Mouse (Mus musculus): ENCODE measurements around the gene Foxp4. TPM values are rescaled to one million over a fixed set of nuclear protein-coding genes. Genes with fewer than 3 reads are reported as not detected.
"Not testable (repeated sequence)": the region's sequence is repeated elsewhere in the genome, so short reads cannot be mapped to it uniquely, and the experiment has no call there.

Foxp4 gene
- total RNA-seq, 2 experiments from 2014 or later, result 3.4 to 16.9 TPM

DNA sequence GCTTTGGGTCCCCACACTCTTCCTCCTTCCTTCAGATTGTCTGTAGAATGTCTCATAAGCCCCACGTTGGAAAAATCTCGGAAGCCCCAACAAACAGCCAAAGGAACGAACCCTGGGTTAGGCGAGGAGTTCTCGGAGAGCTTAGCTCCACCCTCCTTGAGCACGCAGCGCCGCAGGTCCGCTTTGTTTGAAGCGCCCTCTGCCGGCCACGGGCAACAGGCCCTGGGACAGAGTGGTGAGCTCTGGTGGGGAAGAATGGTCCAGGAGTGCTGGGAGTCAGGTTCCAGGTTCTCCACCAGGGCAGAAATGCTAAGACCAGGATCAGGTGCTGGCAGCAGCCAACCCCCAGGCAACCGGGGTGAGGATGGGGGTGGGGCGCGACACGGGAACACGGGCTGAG, 59.9 kb downstream of the Foxp4 start:
- ATAC-seq (replicated peaks; ENCODE audit: poor library complexity, severe bottlenecking), result peak; percentile 94

DNA sequence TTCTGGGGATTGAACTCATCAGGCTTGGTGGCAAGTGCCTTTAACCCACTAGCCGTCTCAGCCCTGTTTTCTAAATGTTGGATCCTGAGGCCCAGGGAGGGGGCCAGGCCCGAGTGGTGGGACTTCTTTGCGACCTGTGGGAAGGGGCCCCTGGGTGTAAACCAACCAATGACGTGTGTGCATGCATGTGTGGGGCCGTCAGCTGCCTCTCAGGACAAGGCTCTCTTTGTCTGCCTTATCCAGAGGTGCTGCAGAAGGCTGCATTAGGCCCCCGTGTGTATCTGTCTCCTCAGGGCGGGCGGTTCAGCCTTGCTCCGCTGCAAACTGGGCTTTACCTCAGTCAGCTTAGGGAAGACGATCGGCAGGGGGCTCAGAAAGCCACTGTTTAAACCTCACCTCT, 61.0 kb downstream of the Foxp4 start:
- ATAC-seq (replicated peaks; ENCODE audit: poor library complexity, severe bottlenecking), result no peak

DNA sequence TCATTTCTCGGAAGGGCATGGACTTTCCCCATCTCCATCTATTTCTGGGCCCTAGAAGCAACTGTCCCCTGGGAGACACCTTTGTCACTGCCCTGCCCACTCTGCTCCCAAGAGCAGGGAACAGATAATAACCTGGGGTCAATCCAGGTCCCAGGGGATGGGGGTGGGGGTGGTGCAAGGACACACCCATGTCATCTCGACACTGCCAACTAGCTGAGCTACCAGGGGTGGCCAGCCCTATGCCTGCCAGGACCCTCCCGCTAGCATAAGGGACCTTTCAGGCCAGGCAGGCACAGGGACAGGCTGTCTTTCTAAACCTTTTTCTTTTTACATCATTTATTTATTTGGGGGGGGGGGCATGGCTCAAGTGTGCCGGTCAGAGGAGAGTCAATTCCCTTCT, 61.4 kb downstream of the Foxp4 start:
- ATAC-seq (replicated peaks; ENCODE audit: poor library complexity, severe bottlenecking), result no peak

DNA sequence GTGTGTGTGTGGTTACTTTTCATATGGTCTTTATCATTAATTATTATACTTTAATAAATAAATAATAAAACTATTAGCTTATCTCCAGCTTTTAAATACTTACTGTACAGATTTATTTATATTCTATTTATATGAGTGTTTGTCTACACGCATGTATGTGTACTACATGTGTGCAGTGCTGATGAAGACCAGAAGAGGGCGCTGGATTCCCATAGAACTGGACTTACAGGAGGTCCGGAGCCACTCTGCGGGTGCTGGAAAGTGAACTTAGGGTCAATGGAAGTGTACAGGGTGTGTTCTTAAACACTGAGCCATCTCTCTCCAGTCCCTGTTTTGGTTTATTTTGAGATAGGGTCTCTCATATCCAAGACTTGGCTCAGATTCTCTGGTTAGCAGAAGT, 68.9 kb downstream of the Foxp4 start:
- no peak for ATAC-seq (replicated peaks; ENCODE audit: poor library complexity, severe bottlenecking)

DNA sequence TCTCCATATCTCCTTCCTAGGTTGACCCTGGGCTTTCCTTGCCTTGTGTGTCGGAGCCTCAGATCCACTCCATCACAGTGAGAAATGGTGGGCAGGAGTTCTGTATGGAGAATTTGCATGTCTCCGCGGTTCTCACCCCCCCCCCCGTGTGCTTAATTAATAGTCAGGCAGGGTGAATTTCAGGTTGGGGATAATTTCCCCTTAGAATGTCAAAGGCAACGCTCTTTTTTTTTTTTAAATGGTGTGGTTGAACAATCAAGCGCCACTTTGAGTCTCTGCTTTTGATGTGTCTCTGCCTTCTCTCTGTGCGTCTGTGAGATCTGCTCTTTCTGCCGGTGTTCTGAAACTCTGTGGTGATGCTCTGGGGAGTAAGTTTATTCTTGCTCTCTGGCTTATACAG, 69.5 kb downstream of the Foxp4 start:
- ATAC-seq (replicated peaks; ENCODE audit: poor library complexity, severe bottlenecking), result no peak

DNA sequence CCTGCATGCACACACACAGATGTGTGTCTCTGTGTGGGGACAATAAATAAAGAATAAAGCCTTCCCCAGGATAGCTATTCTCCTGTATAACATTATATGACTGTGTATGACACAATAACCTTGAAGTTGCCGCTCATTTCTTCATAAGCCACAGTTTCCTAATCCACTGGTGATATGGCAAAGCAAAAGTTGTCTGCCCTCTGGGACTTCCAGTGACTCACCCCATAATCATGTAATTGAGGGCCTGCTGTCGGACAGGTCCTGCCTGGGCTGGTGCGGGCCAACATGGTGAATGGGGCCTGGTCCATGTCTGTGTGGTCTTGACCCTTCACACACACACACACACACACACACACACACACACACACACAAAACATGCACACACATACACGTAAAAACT, 70.7 kb downstream of the Foxp4 start:
- peak; percentile 87 for ATAC-seq (replicated peaks; ENCODE audit: poor library complexity, severe bottlenecking)

DNA sequence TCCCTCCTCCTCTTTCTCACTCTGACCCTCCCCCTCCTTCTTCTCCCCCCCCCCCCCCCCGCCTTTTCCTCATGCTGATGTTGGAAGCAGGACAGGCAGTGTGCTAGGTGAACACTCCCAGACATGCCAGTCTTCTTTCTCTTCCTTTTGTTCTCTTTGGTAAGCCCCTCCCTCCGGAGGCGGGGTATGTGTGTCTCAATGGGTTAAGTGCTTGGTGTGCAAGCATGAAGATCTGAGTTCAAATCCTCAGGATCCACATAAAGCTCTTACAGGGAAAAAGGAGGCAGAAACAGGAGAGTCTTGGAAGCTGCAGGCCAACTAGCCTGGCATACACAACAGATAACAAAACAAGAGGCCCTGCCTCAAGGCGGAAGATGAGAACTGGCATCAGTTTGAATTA, 71.1 kb downstream of the Foxp4 start:
- ATAC-seq (replicated peaks; ENCODE audit: poor library complexity, severe bottlenecking), result peak; percentile 23; the same call in 1 of the 2 replicates

DNA sequence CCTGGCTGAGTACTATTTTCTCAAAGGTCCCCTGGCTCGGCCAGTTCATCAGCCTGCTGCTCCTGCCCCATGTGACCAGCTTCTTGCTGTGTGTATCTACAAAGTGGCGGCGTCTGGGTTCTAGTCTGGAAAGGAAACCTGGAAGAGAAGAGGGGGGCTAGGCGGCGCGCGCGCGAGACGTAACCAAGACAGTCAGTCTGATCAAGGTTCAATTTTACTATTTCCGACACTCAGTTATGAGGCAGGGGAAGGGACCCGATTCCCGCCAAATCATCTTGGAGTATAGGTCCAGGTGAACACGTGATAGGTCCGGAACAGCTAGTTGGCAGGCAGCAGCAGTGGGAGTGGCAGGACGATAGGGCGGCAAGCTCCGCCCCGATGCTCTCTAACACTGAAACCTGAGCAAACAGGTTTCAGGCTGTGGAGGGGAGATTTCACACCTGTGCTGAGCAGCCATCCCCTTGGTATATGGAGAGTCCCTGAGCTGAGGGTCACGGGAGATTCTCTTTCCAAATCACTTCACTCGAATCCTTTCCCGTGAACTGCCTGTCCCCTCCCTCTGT, 72.6 kb downstream of the Foxp4 start:
- not testable (repeated sequence) for ATAC-seq (replicated peaks; ENCODE audit: poor library complexity, severe bottlenecking)

DNA sequence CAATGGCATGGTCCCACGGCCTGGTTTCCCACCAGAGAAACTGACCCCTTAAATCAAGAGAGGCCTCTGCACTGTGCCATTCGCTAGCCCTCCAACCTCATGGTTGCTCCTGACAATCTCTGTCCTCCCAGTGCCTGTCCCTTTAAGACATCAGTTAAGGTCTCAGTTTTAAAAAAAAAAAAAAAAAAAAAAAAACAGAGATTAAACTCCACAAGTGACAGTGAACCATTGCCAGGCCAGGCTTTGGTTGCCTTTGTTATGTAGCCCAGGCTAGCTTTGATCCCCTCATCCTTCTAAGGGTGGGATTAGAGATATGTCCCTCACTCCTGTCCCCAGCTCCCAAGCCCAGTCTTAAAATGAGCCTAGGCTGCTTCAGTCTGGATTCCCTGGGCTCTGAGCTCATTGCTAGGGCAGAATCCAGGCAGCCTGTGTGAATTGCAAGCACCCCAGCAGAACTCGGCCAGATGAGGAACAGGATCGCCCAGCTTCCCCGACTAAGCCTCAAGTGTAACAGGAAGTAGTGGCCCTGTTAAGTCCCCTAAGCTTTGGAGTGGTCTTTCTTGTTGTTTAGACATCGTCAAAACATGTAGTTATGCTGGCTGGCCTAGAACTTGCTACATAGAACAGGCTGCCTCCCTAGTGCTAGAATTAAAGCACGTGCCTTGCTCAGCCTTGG, 73.7 kb downstream of the Foxp4 start:
- peak; percentile 55 for ATAC-seq (replicated peaks; ENCODE audit: poor library complexity, severe bottlenecking)

DNA sequence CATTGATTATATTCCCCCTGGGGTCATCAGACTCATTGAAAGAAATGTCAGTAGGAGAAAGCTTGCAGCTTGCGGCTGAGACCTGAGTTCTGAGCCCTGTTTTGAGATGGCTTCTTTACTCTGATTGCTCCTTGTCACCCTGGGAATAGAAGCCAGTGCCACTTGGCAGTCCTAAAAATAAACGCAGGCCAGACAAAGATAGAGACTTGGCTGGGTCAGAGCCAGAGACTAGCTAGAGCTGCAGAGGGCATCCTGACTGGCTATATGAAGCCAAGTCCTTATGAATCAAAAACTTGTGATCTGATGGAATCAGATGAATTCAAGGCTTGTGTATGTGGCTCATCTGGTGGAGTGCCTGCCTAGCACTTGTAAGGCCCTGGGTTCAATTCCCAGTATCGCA, 74.4 kb downstream of the Foxp4 start:
- no peak for ATAC-seq (replicated peaks; ENCODE audit: poor library complexity, severe bottlenecking)

DNA sequence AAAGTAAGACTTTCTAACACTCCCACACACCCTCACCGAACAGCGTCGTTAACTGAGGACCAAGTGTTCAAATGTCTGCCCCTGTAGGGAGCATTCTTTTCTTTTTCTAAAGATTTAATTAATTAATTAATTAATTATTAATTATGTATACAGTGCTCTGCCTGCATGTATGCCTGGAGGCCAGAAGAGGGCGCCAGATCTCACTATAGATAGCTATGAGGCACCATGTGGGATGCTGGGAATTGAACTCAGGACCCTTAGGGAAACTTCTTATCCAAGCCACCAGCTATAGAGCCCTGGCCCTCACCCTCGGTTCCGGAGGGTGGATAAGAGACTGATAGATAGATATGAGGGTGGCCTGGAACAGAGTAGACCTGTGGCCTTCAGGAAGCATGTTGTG, 76.5 kb downstream of the Foxp4 start:
- no peak for ATAC-seq (replicated peaks; ENCODE audit: poor library complexity, severe bottlenecking)

DNA sequence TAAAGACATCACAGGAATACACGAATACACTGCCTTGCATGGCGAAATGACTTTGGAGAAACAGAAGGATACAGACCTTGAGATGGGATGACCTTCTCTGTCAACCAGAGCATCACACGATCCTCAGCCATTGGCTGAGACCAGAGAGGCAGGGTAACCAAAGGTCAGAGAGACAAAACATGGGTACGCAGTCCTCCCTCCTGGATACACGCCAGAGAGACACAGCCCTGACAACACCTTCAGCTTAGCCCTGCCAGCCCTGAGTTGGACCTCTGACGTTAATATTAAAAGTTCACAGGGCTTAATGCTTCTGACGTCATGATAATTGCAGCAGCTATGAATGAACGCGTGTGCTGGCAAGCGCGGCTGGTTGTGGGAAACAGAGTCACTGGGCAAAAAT, 78.8 kb downstream of the Foxp4 start:
- ATAC-seq (replicated peaks; ENCODE audit: poor library complexity, severe bottlenecking), result no peak

DNA sequence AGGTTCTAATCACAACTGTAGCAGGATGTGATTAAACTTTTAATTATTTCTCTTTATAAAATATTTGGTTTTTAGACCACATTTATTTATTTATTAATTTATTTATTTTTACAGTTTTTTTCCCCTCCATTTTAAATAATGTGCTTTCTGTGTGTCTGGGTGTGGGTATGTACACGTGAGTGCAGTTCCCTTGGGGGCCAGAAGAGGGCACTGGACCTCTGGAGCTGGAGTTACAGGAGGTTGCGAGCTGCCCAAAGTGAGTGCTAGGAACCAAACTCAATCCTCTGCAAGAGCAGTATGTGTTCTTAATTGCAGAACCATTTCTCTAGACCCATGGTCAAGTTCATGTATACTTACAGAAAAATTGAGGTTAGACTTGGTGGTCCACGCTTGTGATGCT, 81.0 kb downstream of the Foxp4 start:
- no peak for ATAC-seq (replicated peaks; ENCODE audit: poor library complexity, severe bottlenecking)

DNA sequence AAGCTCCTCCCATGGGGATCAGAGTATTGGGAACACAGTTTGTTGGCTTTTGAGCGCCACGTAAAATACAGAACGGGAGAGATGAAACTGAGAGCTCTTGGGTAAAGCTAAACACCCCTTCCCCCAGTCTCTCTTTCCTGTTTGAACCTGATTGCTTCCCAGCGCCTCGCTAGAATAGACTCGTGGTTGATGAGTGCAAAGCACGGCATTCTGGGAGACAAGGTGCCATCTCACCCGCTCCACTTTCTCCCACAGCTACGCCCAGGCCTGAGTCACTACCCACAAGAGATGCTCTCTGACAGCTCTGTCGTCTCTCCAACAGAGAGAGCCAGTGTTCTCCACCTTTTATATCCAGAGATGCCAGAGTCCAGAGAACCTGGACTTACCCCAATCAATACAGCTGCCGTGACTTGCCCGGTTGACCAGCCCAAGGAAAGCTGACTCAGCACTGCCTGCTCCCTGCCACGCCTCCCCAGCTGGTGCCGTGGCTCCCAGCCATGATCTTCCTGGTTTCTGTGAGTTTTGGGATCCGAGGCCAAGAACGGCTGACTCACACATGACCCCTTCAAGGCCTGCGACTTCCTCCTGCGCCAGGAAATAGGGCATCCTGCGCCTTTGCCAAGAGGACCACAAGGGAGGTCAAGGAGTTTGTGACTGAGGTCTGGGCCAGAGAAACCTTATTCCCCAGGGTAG, 82.4 kb downstream of the Foxp4 start:
- peak; percentile 80 for ATAC-seq (replicated peaks; ENCODE audit: poor library complexity, severe bottlenecking)

DNA sequence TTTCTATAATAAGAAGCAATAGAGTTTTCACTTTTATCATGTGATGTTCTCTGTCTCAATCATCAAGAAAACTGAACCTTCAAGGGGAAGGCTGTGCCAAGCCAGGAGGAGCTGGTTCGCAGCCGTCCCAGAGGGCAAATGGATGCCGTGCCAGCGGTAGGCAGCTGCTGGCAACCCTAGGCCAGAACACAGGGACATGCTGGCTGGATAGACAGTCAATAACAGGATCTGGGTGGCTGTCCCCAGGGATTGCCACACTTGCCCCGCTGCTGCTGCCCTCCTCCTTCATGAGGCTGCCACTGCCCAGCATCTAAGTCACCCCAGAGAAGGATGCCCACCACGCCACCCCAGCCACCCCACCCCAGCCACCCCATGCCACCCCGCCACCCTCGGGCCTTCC, 82.9 kb downstream of the Foxp4 start:
- no peak for ATAC-seq (replicated peaks; ENCODE audit: poor library complexity, severe bottlenecking)

DNA sequence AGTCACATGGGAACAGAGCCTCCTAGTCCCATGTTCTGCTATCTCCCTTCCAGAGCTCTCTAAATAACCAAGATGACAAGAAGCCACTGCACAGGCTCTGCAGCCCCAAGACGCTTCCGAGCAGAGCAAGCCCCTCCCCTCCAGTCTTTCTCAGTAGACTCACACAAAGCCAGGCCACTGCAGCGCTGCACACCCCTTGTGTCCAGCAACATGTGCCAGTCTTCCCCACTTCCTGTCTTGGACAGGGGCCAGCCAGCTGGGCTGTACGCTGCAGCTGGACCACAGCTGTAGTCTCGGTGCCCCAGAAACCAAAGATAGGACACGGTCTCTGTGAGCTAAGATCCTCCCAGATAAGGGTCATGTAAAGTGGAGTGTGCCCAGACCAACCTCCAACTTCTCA, 86.6 kb downstream of the Foxp4 start:
- peak; percentile 25 for ATAC-seq (replicated peaks; ENCODE audit: poor library complexity, severe bottlenecking)

DNA sequence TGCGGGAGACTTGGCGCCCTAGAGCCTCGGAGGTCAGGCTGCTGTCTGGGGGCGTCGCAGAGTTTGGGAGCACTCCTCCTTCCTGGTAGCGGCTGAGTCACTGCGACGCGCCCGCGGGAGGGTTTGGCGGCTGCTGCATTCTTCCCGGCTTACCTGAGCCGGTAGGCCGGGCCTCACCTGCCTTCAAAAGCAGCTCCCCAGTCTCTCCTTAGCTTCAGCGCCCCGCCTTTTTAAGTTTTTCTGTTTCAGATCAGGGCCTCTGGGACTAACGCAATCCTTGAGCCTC, 90.0 kb downstream of the Foxp4 start, which contains the start of gene Mdfi:
Gene Mdfi, minus strand, starts transcription at position 210 of the 286 bp plus-strand sequence.
- ATAC-seq (replicated peaks; ENCODE audit: poor library complexity, severe bottlenecking), result 0 out of 2 replicates have a peak, but pooled peaks have one; percentile 25

DNA sequence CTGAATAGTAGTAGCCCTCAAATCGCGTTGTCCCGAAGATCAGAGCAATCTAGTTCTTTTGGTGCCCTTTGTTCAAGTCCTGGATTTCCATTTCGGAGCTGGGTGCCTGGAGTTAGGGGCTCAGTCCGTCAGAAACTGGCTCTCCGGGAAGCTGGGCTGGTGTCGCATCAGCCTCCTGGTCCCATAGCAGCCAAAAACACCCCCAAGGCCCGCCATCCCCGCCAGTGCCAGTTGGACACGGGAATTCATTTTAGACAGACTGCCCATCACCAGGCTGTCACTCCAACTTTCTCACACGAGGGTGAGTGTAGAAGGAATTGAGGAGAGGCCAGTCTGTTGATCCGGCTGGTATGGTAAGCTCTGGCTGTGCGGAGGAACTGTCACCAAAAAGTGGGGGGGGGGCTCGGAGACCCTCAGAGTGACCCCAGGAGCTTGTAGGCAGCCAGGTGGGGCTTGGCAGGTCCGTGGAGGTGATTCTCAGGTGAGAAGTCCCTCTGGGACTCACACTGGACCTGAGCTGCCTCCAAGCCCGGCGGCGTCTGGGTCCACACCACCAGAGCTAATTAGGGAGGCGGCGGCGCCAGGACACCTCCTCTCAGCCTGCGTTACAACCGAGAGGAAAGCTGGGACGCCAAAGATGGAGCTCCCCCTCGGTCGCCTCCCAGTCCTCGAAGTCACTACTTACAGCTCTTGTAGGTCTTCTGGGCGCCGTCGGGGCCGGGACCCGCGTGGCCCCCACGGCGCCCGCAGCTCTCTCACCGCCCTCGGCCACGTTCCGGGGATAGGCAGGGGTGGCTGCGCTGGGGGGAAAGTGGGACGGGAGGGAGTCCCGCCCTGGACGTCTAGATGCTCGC, 90.6 kb downstream of the Foxp4 start:
- ATAC-seq (replicated peaks; ENCODE audit: poor library complexity, severe bottlenecking), result no peak

DNA sequence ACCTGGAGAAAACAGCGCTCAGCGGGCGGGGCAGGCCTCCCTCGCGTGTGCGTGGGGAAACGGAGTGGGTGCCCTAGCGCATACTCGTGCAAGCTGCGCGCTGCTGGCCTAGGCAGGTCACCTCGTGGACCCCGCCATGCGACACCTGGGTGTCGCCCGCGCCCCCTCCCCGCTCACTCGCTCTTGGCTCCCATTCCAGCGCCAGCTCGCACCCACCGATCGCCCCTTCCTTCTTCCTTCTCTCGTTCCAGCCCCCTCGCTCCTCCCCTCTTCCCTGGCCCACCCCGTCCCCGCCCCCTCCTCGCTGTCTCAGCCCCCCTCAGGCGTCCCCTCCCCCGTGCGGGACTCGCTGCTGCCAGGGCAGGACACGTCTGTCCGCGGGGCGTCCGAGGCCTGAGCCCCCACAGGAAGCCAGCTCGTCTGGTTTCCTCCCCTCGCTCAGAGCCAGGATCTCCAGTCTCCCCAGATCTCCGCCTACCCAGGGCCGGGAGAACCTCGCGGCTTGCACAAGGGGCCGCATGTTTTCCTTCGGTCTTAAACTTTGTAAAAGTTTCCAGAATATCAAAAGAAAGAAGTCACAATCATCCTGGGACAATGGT, 91.3 kb downstream of the Foxp4 start:
- ATAC-seq (replicated peaks; ENCODE audit: poor library complexity, severe bottlenecking), result peak; percentile 53

DNA sequence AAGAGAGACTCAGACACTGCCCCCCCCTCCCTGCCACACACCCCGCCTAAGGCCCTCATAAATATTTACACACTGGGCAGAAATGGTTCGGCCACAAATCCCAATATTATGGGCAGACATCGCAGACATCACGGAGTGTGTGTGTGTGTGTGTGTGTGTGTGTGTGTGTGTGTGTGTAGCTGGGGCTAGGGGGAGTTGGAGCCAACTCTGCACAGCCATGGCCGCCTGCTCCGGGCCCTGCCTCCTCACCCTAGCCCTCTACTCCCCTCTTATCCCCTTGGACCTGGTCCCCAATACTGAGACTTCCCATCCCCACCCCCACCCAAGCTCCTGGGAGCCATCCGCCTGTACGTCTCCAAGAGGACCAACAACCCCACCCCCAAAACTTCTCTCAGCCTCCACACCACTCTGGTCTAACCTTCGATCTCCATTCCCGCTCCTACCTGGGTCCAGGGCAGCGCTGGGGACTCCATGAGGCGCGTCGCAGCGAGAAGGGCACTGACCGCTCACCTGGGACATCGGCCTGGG, 91.9 kb downstream of the Foxp4 start:
- ATAC-seq (replicated peaks; ENCODE audit: poor library complexity, severe bottlenecking), result no peak
